Mouse (Mus musculus) urinary bladder, postnatal 14 days (tissue): Measurements from ENCODE around the gene Tgfbr3.

Experiments
- DNase-seq: peaks from one replicate; pipeline ENCODE4 v3.0.0; 2021; ENCODE audit warnings: low spot score

Gene Tgfbr3

DNA sequence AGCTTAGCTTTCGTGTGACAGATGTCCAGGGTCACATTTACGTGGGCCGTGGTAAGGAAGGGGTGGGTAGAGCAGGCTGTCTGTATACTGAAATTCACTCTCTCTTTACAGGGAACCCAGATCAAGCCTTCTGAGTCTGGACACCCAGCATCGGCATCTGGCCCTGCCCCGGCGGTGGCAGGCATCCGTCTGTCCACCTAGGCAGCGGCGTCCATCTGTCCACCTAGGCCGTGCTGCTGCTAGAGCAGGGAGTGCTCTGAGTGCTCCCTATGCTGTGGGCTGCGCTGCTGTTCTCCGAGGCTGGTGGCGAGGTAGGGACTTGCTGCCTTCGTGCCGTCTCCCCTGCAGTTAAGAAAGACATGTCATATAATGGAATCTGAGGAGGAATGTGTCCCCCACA lies 180.0 kb downstream of the Tgfbr3 start:
- no peak for DNase-seq

DNA sequence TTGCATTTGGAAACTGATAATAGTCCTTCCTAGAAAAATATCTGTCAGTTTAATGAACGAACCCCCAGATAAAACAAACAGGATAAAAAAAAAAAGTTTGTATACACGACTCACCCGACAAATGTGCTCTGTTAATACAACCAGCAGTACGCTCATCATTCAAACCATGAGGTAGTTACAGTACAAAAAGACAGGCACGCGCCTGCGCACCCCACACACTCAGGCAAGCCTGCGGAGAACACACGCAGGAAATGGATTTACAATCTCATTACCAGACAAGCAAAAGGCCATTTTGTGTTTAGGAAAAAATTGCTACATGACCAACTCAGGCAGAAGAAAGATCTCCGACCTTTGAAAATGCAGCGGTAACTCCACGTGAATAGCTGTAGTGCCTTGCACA lies 182.6 kb downstream of the Tgfbr3 start:
- DNase-seq, result no peak

DNA sequence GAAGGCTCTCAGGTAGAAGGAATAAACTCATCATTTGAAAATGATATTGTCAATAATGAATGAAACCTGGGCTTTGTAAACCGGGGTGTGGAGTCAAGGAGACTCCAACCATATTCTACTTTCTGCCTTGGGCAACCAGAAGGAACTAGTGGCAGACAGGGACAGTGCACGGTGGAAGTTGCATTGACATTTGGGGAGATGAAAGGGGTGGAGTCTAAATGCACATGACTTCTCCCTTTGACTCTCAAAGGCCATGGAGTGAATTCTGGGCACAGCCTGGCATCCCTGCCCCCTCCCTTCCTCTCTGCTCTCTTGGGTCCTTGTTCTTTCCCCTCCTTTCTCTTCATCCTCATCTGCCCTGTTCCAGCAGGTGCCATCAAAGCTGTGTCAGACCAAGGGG lies 183.3 kb downstream of the Tgfbr3 start:
- no peak for DNase-seq

DNA sequence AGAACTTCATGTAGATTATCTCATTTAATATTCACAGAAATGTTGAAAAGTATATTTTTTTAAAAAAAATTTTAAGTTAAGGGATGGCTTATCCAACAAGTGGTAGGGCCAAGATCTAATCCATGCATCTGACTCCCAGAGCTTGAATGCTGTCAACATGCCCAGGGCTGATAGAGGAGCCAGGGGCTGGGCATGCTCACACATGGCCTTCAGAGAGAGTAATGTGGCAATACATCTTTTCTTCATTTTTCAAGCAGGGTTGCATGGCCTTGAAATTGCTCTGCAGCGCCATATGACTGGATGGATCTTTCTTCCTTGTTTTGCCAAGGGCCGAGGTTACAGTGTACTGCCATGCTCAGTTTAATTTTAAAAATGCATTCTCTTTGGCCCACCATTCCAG lies 185.8 kb downstream of the Tgfbr3 start:
- DNase-seq, result no peak

DNA sequence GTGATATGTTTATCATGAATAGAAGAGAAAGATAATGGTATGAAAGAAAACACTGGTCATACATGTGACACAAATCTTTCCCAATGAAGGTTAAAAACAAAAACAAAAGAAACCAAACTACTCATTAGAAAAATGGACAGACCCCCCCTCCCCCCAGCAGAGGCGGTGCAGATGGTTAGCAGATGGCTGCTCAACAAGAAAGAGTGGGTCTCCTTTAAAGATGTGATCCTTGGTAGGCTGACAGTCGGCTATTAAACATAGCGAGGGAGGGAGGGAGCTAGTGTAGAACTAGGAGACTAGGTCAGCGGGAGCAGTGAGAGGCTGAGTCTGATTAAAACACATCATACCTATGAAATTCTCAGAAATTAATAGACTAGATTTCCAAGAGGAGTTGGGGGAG lies 186.5 kb downstream of the Tgfbr3 start:
- DNase-seq, result no peak

DNA sequence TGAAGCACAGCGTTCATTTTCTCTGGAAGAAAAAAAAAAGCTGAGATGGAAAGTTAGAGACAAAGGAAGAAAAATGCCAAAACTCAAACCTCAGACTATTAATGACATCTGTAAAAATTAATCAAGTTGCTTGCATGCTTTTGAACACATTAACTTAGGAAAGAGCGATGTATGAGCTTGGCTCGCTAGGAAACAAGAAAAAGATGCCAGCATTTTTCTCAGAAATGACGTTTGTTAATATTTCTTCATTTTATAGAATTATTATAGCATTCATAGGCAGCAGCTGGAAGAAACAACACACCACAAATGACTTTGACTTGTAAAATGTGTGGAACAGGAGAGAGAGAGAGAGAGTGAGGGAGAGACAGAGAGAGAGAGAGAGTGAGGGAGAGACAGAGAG lies 187.7 kb downstream of the Tgfbr3 start:
- DNase-seq, result no peak

DNA sequence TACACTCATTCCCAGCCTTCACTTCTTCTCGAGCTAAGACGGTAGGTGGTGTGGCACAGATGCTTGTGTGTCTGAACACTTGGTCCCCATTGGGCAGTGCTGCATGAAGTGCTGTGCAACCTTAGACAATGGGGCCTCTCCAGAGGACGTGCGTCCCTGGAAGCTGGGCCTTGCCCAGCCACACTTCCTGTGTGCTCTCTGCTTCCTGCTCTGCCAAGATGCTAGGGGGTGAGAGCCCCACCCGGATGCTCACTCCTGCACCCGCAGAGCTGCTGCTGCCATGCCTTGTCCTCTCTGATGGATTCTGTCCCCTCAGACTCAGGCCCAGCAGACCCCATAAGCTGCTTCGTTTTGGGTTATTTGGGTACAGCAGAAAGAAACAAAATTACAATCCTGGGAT lies 188.3 kb downstream of the Tgfbr3 start:
- DNase-seq, result no peak

DNA sequence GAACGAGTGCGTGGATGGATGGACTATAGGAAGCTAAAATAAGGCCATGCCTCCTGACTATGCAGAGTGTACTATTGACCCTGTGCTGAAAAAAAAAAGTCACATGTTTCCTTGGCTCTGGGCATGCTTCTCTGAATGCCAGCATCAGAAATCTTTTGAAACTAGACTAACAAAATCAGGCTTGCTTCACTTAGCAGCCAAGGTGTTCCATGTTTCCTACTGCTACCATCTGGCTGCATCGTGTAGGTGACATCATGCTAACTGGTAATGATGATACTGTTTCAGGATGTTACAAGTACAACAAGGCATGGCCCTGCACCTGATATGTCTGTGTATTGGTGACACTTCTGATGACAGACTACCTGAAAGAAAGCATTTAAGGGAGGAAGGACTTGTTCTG lies 189.8 kb downstream of the Tgfbr3 start:
- no peak for DNase-seq

DNA sequence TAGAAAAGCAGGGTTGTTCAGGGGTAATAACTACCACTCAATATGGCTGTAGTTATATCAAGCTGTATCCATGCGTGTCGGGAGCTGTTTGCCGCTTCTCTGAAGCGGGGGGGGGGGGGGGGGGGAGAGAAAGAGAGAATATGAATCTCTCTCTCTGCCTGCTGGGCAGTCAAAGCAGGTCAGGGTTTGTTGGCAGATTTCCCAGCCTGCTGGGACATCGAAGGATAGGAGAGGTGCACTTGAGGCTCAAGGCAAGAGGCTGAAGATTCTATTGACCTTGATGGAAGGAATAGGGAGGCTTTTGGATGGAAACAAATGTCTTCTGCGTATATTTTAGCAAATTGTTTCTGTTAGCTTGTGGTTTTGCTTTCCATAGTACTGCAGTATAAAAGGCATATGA lies 190.4 kb downstream of the Tgfbr3 start:
- no peak for DNase-seq

DNA sequence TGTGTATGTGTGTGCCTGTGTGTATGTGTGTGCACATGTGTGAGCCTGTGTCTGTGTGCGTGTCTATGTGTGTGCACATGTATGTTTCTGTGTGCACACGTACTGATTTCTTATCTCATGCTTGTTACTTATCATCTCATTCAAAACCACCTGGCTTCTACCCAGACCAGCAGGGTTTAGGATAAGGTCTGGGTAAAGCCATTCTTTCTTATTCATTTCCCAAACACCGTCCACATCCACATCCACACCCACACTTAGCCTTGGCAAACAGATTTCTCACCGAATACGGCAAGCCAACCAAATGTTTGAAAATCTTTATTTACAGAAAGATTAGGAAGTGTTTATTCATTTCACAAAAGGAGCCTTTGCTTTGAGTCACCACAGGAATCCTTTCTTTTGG lies 191.4 kb downstream of the Tgfbr3 start:
- DNase-seq, result no peak

DNA sequence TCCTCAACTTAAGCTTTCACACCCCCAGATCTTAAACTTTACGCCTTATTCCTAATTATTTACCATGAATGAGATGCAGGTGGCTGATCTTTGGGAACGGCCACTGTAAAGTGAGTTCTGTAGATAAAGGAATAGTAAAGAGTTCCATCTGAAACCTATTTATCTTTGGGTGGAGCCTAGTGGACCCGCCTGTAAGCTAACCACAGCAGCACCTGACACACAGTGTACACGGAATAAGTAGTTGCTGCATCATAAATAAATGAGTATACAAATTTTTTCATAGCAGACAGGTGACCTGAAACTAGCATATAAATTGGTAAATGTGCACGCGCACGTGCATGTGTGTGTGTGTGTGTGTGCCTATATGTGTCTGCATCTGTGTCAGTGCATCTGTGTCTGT lies 192.1 kb downstream of the Tgfbr3 start:
- DNase-seq, result no peak

DNA sequence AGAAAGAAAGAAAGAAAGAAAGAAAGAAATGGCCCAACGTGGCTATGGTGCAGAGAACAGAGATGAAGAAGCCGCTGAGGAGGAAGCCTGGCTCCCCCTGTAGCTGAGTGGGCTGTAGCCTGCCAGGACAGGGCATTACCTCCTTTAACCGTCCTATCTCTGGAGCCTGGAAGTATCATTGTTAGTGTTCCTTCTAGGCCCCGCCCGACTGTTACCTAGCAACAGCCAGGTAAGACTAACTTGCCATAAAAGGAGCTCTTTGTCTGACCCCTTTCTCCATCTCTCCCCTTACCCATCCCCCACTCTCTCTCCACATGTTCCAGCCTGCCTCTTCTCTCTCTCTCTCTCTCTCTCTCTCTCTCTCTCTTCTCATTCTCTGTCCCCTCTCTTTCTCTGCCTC lies 195.2 kb downstream of the Tgfbr3 start:
- DNase-seq, result no peak

DNA sequence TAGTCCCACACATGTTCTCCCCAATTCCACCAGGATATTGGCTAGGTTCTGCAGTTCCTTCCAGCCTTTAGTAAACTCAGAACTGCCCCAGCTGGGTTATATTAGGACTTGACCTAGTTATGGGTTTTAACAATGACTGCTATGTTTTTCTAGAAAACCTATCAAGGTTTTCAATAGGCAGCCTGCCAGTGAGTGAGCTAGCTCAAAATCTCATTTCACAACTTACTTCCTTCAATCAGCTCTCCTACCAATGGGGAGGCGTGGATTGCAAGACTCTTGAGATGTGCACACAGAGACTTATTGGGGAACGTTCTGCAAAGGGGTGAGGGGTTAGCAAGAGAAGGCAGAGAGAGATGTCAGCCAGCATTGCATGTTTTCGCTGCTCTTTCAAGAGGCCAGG lies 196.2 kb downstream of the Tgfbr3 start:
- DNase-seq, result no peak

DNA sequence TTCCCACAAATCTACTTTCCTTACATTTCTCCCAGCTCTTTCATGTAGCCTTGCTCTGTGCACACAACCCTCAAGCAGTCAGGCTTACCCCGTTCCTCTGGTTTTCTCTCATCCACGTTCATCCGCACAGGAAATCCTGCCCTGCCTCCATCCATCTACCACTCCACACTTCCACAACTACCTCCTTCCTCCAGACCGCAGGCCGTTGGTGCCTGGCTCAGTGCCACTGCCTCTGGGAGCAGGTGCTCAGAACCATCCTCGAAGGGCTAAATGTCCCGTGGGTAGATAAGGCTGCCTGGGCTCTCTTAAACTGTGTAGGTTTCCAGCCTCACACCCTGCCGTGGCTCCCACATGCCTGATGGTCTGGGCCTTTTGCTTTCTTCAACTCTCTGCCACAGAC lies 197.3 kb downstream of the Tgfbr3 start:
- no peak for DNase-seq

DNA sequence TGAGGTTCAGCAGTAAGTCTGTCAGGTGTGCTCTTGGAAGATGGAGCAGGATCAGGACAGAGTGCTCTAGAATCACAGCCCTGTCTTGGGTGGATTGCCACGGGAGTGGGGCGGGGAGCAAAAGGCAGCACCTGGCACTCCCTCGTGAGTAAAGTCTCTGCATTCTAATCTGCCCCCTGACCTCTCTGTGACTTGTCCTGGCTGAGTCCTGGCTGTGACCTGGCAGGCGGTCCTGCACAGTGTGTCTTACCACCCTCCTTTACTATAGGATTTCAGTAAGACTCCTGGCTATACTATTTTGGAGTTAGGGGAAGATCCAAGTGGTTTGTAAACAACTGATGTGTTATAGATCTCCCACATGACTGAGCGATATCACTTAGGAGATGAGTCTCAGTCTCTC lies 199.5 kb downstream of the Tgfbr3 start:
- DNase-seq, result no peak

DNA sequence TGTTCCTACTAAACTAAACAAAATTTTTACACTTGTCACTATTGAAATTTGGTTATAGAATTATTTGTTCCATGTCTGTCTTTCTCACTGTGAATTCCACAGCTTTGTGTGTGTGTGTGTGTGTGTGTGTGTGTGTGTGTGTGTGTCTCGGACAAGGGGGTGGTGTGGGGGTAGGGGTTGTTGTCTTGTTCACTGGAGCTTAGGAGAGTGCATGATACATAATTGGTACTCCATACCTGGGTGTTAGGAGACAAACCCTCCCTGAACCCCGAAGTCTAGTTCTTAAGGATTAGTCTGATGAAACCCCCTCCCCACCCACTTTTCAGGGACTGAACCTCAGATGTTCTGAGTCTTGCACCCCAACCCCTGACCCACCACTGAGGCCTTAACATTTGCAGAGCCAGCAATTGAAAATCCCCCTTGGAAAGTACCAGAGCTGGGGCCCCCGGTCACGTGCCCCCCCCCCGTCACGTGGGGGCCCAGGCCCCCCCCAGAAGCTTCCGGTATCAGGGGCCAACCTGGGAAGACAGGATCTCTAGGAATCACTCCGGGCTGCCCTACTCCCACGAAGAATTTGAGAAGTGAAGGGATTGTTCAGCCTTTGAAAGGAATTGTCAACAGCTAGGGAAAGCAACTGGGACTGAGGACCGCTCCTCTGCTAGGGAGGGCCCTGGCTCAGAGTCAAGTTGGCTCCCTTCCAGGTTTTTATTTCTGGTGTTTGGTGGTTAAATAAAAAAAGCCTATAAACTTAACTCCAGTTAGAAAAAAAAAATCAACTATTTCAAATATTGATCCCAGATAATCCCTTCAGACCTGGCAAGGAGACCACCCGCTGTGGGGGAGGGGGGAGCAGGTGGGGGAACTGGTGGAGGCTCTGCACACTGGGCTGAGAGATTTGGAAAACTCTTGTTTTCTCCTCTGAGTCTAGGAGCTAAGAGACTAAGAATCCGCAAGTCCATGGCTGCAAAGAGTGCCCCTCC lies 201.3 kb downstream of the Tgfbr3 start:
- DNase-seq, result peak; percentile 92

DNA sequence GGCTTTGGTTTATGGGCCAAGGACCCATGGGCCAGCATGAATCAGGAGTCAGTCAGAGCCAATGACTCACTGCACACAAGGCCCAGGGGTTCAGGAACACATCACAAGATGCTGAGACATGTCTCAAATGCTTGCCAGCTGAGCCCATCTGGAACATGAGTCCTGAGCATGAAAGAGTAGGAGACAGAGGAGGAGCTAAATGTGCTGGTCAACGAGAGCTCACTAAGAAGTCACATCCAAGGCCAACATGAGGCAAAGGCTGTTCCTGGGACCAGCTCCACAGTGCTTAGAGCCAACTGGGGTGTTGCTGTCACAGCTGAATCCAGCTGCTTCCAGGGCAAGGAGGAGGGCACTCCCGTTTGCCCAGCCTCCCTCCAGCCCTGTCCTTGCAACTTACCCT lies 202.1 kb downstream of the Tgfbr3 start:
- DNase-seq, result peak; percentile 74

DNA sequence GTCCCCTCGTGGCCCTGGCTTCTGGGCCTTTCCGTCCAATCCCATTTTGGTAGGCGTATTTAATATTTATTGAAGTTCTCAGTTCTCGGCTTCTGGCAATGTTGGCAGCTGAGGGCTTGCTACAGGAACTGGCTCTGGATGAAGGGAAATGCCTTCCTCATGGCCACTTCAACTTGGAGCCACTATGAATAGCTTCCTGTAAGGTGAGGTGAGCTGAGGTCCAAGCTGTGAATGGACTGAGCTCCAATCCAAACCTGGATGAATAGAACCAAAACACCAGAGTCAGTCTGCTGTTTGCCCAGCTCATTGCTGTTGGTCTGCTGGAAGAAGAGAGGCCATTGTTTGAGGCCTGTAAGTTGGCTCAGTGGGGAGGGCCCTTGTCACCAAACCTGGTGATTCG lies 203.3 kb downstream of the Tgfbr3 start:
- no peak for DNase-seq

DNA sequence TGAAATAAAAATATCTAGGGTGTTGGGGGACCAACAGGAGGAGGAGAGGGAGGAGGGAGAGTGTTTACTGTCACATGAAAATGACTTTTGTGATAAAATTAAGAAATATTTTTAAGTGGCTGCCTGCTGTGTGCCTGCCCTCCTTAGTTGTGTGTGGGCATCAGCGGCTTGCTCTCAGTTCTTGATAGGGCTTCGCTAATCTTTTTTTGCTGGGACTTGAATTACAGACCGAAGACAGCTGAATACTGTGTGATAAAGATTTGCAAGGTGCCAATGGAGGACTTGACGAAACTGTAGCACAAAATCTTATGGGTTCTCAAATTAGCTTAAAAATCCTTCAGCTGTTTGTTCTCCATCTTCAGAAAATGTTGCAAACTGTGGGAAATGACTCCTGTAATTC lies 205.0 kb downstream of the Tgfbr3 start:
- DNase-seq, result no peak

DNA sequence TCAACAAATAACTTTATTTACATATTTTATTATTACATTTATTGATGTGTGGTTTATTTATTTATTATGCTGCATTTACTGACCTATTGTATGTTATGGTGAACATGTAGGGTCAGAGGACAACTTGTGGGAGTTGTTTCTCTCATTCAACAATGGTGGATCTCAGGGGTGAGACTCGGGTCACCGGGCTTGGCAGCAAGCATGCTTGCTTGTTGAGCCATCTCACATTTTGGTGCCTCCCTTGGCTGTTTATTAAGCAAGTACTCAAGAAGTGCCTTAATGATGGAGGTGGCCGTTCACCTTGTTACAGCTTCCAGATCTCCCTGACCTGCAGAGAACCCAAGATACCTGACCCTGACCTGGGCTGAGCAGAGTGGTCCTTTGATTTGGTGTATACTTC lies 207.4 kb downstream of the Tgfbr3 start:
- no peak for DNase-seq

DNA sequence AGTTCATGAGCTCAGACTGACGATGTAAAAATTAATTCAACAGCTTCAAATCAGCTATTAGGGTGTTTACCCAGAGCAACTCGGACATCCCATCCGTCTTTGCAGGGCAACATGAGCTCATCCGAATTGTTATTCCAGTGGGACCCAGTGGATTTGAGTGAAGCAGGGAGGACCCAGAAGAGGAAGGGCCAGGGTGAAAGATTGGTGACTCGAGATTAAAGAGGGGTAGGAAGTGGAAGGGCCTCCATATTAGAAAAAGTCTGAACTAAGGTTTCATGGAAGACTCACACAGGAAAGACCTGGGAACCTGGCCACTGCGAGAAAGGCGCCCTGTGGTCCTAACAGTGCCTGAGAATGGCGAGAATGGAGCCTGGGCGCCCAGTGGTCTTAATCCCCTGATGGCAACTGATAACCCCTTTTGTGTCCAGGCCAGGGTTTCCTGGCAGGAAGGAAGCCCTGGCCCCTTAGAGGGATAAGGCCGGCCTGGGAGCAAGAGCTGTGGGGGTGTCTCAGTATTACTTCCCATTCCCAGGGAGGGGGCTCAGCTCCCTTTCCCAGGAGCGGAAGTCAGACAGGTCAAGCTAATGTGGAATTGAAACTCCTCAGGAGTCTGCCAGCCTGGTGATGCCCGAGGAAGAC lies 208.3 kb downstream of the Tgfbr3 start:
- DNase-seq, result no peak

DNA sequence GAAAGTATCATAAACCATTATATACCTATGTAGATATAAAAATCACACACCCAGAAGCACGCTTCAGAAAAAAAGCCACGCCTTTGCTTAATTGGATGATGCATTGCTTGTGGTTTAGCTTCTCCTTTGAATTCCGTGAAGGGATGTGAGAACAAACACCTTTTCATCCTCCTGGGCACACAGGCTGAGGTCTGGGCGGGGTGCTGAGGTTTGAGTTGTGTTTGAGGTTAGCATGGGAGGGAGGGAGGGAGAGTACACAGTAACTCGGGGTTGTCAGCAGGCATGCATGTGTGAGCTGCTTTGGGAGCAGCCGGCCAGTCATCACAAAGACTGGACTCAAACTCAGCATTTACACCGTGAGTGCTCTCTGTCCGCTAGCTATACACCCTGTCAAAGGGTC lies 209.5 kb downstream of the Tgfbr3 start:
- DNase-seq, result no peak

DNA sequence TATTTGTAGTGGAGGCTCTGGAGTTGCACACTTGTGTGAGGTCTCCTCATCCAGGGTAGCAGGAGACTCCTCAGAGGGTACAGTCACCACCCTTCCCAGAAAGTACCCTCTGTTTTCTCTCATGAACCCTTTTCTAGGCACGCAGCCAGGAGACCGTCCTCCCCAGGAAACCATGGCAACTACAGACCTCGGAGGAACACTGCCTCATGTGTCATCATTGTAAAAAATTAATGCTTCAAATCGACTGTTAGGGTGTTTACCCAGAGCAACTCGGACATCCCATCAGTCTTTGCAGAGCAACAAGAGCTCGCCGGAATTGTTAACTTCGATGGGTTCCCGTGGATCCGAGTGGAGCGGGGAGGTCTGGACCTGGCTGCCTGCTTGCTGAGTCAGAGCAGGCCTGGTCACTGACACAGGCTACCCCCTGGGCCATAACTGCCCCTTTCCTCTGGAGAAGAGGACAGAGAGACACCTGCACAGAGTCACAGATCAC lies 210.2 kb downstream of the Tgfbr3 start:
- DNase-seq, result no peak

DNA sequence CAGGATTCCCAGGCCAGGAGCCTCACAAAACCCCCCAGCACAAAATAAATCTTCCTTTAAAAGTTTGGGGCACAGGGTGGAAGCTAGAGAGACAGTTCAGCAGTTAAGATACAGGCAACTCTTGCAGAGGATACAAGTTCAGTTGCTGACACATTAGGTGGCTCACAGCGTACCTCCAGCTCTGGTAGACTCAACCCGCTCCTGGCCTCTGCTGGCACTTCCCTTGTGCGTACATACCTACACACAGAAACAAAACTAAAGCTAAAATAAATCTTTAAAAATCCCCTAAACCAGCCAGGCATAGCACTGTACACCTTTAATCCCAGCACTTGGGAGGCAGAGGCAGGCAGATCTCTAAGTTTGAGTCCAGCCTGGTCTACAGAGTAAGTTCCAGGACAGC lies 211.1 kb downstream of the Tgfbr3 start:
- DNase-seq, result no peak
